Mouse (Mus musculus) embryonic facial prominence, embryonic 13.5 days (tissue): ENCODE measurements around the gene Scyl3. TPM values are rescaled to one million over a fixed set of nuclear protein-coding genes. Genes with fewer than 3 reads are reported as not detected.

Source experiments
- ATAC-seq: fragments of 200-750 bp; cut with Nextera tagmentation; 2 replicates; pipeline ENCODE4 v1.8.0; 2017; ENCODE audit warnings: low read depth; ENCODE audit not compliant: insufficient number of reproducible peaks, insufficient read depth, low FRiP score, low TSS enrichment
- H3K27ac ChIP-seq: fragments of 300-500 bp; sonication (generic); 2 replicates; pipeline ENCODE4 v1.5.1; 2015; ENCODE audit warnings: moderate library complexity, mild to moderate bottlenecking, inconsistent platforms
- H3K27me3 ChIP-seq: fragments of 300-500 bp; sonication (generic); 2 replicates; pipeline ENCODE4 v1.6.1; 2015; ENCODE audit warnings: mild to moderate bottlenecking, inconsistent platforms
- H3K36me3 ChIP-seq: fragments of 300-500 bp; sonication (generic); 2 replicates; pipeline ENCODE4 v1.6.1; 2015; ENCODE audit warnings: mild to moderate bottlenecking, inconsistent platforms
- H3K4me1 ChIP-seq: fragments of 300-500 bp; sonication (generic); 2 replicates; pipeline ENCODE4 v1.6.1; 2015; ENCODE audit warnings: inconsistent platforms
- H3K4me2 ChIP-seq: fragments of 300-500 bp; sonication (generic); 2 replicates; pipeline ENCODE4 v1.6.1; 2015; ENCODE audit warnings: moderate library complexity, mild to moderate bottlenecking, inconsistent platforms
- H3K4me3 ChIP-seq: fragments of 300-500 bp; sonication (generic); 2 replicates; pipeline ENCODE4 v1.5.1; 2015; ENCODE audit warnings: mild to moderate bottlenecking, inconsistent platforms
- H3K9ac ChIP-seq: fragments of 300-500 bp; sonication (generic); 2 replicates; pipeline ENCODE4 v1.6.1; 2015; ENCODE audit warnings: mild to moderate bottlenecking, inconsistent platforms
- H3K9me3 ChIP-seq: fragments of 300-500 bp; sonication (generic); 2 replicates; pipeline ENCODE4 v1.6.1; 2016; ENCODE audit warnings: inconsistent platforms
- WGBS: fragments of 180-500 bp; shearing (Covaris S2); methylation state at CpG from one replicate; pipeline ENCODE4 v1.1.7; 2015; ENCODE audit warnings: mixed read lengths; 5-methylcytosine and 5-hydroxymethylcytosine counted together
- polyA plus RNA-seq: library from polyadenylated mRNA; unstranded; fragments of >200 nt; fragmentation: Nextera tagmentation; extraction: Ambion mirVana; gene quantifications from 2 replicates; pipeline ENCODE4 v1.2.1, GENCODE M21; 2015

The Scyl3 gene
- polyA plus RNA-seq: 18.4 and 20.4 TPM in 2 replicates

GRCm38 (mm10) chr1:163928846-163929245 is at the start of gene Scyl3:
Scyl3 (plus strand) TSS chr1:163929100.
- H3K4me2 ChIP-seq: peak within 1 kb of the TSS; percentile 76
- no peaks in the 10 kb centered on the region for H3K9me3 ChIP-seq
- H3K4me3 ChIP-seq: peak within 1 kb of the TSS; percentile 96
- peaks cover 18% of the 10 kb centered on the region for H3K4me1 ChIP-seq
- no peak for ATAC-seq
- peak within 1 kb of the TSS; percentile 73 for H3K27ac ChIP-seq
- H3K36me3 ChIP-seq: peaks cover 7% of the 10 kb centered on the region
- peak within 1 kb of the TSS; percentile 95 for H3K9ac ChIP-seq
- no peaks in the 10 kb centered on the region for H3K27me3 ChIP-seq
- 61% methylated on average over 7 of the region's 7 CpGs for WGBS

GRCm38 (mm10) chr1:163889629-163890028 is 39.3 kb upstream of the Scyl3 start:
- Histone ChIP-seq H3K4me2 (no peak overlapping the region), H3K36me3 (peaks cover 9% of the 10 kb centered on the region), H3K27me3 (no peaks in the 10 kb centered on the region), H3K9ac (no peak overlapping the region), H3K9me3 (no peaks in the 10 kb centered on the region), H3K4me3 (no peak overlapping the region), H3K4me1 (peaks cover 13% of the 10 kb centered on the region), H3K27ac (no peak overlapping the region)
- no peak for ATAC-seq

DNA sequence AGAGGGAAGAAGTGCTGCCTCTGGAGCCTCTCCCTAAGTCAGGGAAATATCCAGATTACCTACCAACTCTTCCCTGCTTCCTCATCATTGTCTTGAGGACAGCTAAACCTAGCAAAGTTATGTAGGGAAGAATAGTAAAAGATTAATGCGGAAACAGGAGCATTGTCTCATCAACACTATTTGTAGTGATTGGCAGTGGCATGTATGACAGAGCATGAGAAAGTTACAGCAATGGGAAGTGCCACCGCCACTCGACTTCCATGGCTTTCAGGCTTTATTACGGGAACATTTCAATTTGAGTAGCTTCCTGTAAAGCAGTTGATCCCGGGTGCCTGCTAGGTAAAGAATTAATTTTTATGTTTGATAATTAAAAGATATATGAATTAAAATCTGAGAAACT is 35.6 kb upstream of the Scyl3 start:
- no peak for ATAC-seq
- Histone ChIP-seq H3K9me3 (no peaks in the 10 kb centered on the region), H3K27me3 (no peaks in the 10 kb centered on the region), H3K4me2 (no peak overlapping the region), H3K4me1 (peaks cover 28% of the 10 kb centered on the region), H3K9ac (no peak overlapping the region), H3K27ac (peak overlapping the region; percentile 68; the same call in 1 of the 2 replicates), H3K36me3 (peaks cover 5% of the 10 kb centered on the region; the same call in 1 of the 2 replicates), H3K4me3 (no peak overlapping the region)
- WGBS: 59% methylated on average over 5 of the region's 5 CpGs

DNA sequence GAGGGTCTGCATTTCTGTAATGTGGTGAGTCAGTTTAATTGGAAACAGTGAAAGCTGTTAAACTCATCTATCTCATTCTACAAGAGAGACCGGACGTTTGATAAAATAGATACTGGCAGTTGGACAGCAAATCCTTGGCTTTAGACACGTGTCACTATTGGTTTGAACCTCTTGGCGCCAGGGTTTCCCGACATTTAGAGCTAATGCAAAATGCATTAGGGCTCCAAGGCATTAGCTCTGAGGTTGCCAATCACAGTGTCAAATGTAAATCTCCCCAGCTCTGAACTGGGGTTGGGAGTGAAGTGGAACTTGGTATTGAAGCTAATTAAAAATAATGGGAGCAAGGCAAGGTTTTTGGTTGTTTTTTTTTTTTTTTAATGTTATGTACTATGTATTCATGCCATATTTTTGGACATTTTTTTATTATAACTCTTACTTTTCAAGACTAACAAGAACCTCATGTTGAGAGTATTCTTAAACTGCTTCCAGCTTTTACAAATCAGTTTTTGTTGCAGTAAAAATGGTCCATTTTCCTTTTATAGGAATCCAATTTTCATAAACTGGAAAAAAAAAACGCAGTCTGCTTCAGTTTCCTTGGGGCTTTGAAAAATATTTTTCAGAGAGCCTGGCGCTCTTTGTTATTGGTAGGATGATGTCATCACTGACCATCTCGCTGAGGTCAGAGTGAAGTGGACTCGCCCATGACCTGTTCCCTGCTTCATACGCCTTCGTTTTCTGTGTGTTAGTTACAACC is 34.9 kb upstream of the Scyl3 start:
- Histone ChIP-seq H3K27me3 (no peaks in the 10 kb centered on the region), H3K4me2 (peak overlapping the region; percentile 28), H3K4me3 (no peak overlapping the region), H3K36me3 (peaks cover 5% of the 10 kb centered on the region; the same call in 1 of the 2 replicates), H3K4me1 (peaks cover 31% of the 10 kb centered on the region), H3K9me3 (no peaks in the 10 kb centered on the region), H3K9ac (no peak overlapping the region), H3K27ac (peak overlapping the region; percentile 75)
- no peak for ATAC-seq
- 34% methylated on average over 11 of the region's 11 CpGs for WGBS

GRCm38 (mm10) chr1:163898291-163898764 is 30.6 kb upstream of the Scyl3 start:
- Histone ChIP-seq H3K9me3 (no peaks in the 10 kb centered on the region), H3K27ac (peak overlapping the region; percentile 68), H3K4me2 (0 out of 2 replicates have a peak overlapping the region, but pooled peaks have one; percentile 15), H3K36me3 (no peaks in the 10 kb centered on the region), H3K4me3 (no peak overlapping the region), H3K4me1 (peaks cover 29% of the 10 kb centered on the region), H3K9ac (no peak overlapping the region), H3K27me3 (no peaks in the 10 kb centered on the region)
- 19% methylated on average over 5 of the region's 5 CpGs for WGBS
- ATAC-seq: 0 out of 2 replicates have a peak, but pooled peaks have one; percentile 26

- H3K27ac ChIP-seq: no peak overlapping the region
- no peak overlapping the region for H3K4me3 ChIP-seq
- H3K36me3 ChIP-seq: no peaks in the 10 kb centered on the region
- no peak overlapping the region for H3K4me2 ChIP-seq
- WGBS: 90% methylated on average over 2 of the region's 2 CpGs
- no peaks in the 10 kb centered on the region for H3K9me3 ChIP-seq
- H3K9ac ChIP-seq: no peak overlapping the region
- ATAC-seq: no peak
- H3K4me1 ChIP-seq: peaks cover 19% of the 10 kb centered on the region
- H3K27me3 ChIP-seq: no peaks in the 10 kb centered on the region
Observed at GRCm38 (mm10) chr1:163899575-163899974, 29.3 kb upstream of the Scyl3 start.

GRCm38 (mm10) chr1:163900168-163900567 is 28.7 kb upstream of the Scyl3 start:
- Histone ChIP-seq H3K4me1 (peaks cover 16% of the 10 kb centered on the region), H3K27me3 (no peaks in the 10 kb centered on the region), H3K27ac (no peak overlapping the region), H3K36me3 (no peaks in the 10 kb centered on the region), H3K4me3 (no peak overlapping the region), H3K4me2 (no peak overlapping the region), H3K9ac (no peak overlapping the region), H3K9me3 (no peaks in the 10 kb centered on the region)
- ATAC-seq: no peak
- WGBS: 86% methylated on average over 2 of the region's 2 CpGs

DNA sequence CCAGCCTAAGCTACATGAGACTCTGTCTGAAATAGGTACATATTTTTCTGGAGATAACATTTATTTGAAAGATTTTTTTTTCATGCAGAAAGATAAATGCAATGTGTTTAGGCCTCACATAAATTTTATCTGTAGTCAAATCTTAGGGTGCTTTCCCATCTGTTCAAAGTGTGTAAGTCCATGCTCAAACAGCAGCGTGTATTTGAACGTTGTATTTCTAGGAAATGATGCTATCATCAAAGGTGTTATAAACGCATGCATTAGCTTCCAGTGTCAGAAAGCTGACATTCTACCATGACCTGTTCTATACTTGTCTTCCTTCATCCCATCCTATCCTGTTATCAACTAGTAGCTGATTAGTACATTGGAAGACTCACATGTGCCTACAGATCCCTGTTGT is 25.5 kb upstream of the Scyl3 start:
- H3K4me1 ChIP-seq: peaks cover 14% of the 10 kb centered on the region
- H3K36me3 ChIP-seq: no peaks in the 10 kb centered on the region
- ATAC-seq: no peak
- no peak overlapping the region for H3K9ac ChIP-seq
- H3K4me2 ChIP-seq: no peak overlapping the region
- 91% methylated on average over 3 of the region's 3 CpGs for WGBS
- H3K9me3 ChIP-seq: no peaks in the 10 kb centered on the region
- H3K4me3 ChIP-seq: no peak overlapping the region
- no peaks in the 10 kb centered on the region for H3K27me3 ChIP-seq
- H3K27ac ChIP-seq: no peak overlapping the region

DNA sequence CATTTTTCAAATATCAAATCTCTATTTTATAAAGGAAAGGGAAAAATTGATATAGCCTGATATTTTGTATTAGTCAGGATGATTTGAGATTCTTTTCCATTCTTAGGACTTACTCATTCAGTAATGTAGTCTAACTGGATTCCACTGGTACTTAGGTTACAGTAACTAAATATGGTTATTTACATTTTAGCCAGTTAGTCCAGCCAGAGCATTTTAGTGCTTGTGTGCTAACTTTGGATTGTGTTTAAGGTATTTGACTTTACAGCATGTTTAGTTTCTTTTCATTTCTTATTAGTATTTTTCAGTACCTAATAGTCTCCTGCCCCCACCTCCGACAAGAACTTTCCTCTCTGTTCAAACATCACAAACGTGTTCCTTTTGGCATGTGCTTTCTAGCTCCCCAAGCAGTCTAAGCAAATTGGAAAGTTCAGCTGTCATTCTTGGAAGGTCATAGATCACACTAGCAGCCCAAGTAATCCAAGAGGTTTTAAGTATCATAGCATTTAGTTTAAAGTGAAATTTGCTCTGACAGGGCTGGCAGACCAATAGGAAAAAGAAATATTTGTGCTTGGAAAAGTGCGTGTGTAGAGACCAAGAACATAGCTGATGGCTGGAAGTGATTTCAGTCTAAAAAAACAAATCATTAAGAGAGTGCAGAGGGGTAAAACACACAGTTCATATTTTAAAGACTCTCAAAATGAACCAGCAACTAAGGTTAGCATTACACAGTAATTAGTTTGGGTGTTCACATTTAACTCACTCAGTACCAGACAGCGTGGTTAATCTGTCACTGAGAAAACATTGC is 21.7 kb upstream of the Scyl3 start:
- Histone ChIP-seq H3K4me3 (no peak overlapping the region), H3K9me3 (no peaks in the 10 kb centered on the region), H3K9ac (no peak overlapping the region), H3K36me3 (no peaks in the 10 kb centered on the region), H3K27me3 (no peaks in the 10 kb centered on the region), H3K4me2 (0 out of 2 replicates have a peak overlapping the region, but pooled peaks have one; percentile 11), H3K27ac (peak overlapping the region; percentile 69), H3K4me1 (peaks cover 13% of the 10 kb centered on the region)
- ATAC-seq: peak; percentile 59; the same call in 1 of the 2 replicates
- 14% methylated on average over 4 of the region's 4 CpGs for WGBS

- Histone ChIP-seq H3K4me1 (peaks cover 13% of the 10 kb centered on the region), H3K27me3 (no peaks in the 10 kb centered on the region), H3K27ac (no peak overlapping the region), H3K9me3 (no peaks in the 10 kb centered on the region), H3K4me3 (no peak overlapping the region), H3K9ac (no peak overlapping the region), H3K4me2 (no peak overlapping the region), H3K36me3 (no peaks in the 10 kb centered on the region)
- 53% methylated on average over 11 of the region's 11 CpGs for WGBS
- ATAC-seq: no peak
Observed at GRCm38 (mm10) chr1:163908389-163908788, 20.5 kb upstream of the Scyl3 start.

DNA sequence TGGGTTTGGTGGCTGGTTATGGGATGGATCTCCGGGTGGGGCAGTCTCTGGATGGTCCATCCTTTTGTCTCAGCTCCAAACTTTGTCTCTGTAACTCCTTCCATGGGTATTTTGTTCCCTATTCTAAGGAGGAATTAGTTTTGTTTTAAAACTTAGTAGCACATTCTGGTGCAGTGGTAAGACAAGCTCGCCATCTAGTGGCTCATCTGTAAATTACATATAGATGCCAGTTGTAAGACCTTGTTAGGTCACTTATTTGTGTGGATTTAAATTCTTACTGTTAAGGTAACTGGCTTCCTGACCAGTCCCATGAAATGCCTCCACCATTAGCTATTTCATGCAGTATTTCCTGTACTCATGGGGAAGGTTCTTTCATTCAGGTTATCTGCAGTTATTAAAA is 18.6 kb upstream of the Scyl3 start:
- H3K9me3 ChIP-seq: no peaks in the 10 kb centered on the region
- peaks cover 13% of the 10 kb centered on the region for H3K4me1 ChIP-seq

More for the DNA sequence above, 18.6 kb upstream of the Scyl3 start:
- Histone ChIP-seq H3K4me3 (no peak overlapping the region), H3K27me3 (no peaks in the 10 kb centered on the region), H3K36me3 (no peaks in the 10 kb centered on the region), H3K4me2 (no peak overlapping the region), H3K9ac (no peak overlapping the region), H3K27ac (no peak overlapping the region)
- ATAC-seq: no peak
- 1% methylated on average over 2 of the region's 2 CpGs for WGBS
